Mouse (Mus musculus) hindbrain, embryonic 10.5 days (tissue): Measurements from ENCODE around the gene Gm3269. TPM values are rescaled to one million over a fixed set of nuclear protein-coding genes. Genes with fewer than 3 reads are reported as not detected.
"Not testable (repeated sequence)": the region's sequence is repeated elsewhere in the genome, so short reads cannot be mapped to it uniquely, and the experiment has no call there.

Source experiments
- DNase-seq: peaks from one replicate; pipeline ENCODE4 v3.0.0-alpha.2; 2017; ENCODE audit warnings: low spot score
- H3K27ac ChIP-seq: fragments of 300-500 bp; sonication (generic); 2 replicates; pipeline ENCODE4 v1.5.1; 2016; ENCODE audit warnings: mild to moderate bottlenecking, moderate library complexity
- H3K27me3 ChIP-seq: fragments of 300-500 bp; sonication (generic); 2 replicates; pipeline ENCODE4 v1.6.1; 2016; ENCODE audit warnings: mild to moderate bottlenecking; ENCODE audit not compliant: poor library complexity, insufficient read depth, severe bottlenecking
- H3K36me3 ChIP-seq: fragments of 300-500 bp; sonication (generic); 2 replicates; pipeline ENCODE4 v1.6.1; 2016; ENCODE audit warnings: mild to moderate bottlenecking, moderate library complexity
- H3K4me1 ChIP-seq: fragments of 300-500 bp; sonication (generic); replicated peaks from 2 replicates; pipeline ENCODE4 v1.6.1; 2016; ENCODE audit warnings: mild to moderate bottlenecking
- H3K4me3 ChIP-seq: fragments of 300-500 bp; sonication (generic); 2 replicates; pipeline ENCODE4 v1.5.1; 2016; ENCODE audit warnings: mild to moderate bottlenecking, moderate library complexity
- H3K9me3 ChIP-seq: fragments of 300-500 bp; sonication (generic); 2 replicates; pipeline ENCODE4 v1.6.1; 2016; ENCODE audit warnings: mild to moderate bottlenecking, moderate library complexity
- WGBS: fragments of 180-500 bp; shearing (Covaris S2); methylation state at CpG from one replicate; pipeline ENCODE4 v1.1.7; 2016; 5-methylcytosine and 5-hydroxymethylcytosine counted together
- polyA plus RNA-seq: library from polyadenylated mRNA; unstranded; fragments of >200 nt; fragmentation: Nextera tagmentation; extraction: Ambion mirVana; gene quantifications from 2 replicates; pipeline ENCODE4 v1.2.1, GENCODE M21; 2016

The Gm3269 gene
- not detected in 2 replicates for polyA plus RNA-seq

- WGBS, result 83% methylated on average over 1 of the region's 4 CpGs
- H3K27me3 ChIP-seq, result not testable (repeated sequence)
These were observed at the start of gene Gm3269 for GRCm38 (mm10) chr14:4837806-4838205. Gm3269 (plus strand) TSS chr14:4838106.

GRCm38 (mm10) chr14:4806421-4806820 lies 31.5 kb upstream of the Gm3269 start:
- WGBS, result 80% methylated on average over 6 of the region's 6 CpGs

More at GRCm38 (mm10) chr14:4837806-4838205, at the start of gene Gm3269:
- H3K4me1 ChIP-seq, H3K9me3 ChIP-seq, DNase-seq, H3K36me3 ChIP-seq, H3K27ac ChIP-seq, H3K4me3 ChIP-seq: not testable (repeated sequence)

DNA sequence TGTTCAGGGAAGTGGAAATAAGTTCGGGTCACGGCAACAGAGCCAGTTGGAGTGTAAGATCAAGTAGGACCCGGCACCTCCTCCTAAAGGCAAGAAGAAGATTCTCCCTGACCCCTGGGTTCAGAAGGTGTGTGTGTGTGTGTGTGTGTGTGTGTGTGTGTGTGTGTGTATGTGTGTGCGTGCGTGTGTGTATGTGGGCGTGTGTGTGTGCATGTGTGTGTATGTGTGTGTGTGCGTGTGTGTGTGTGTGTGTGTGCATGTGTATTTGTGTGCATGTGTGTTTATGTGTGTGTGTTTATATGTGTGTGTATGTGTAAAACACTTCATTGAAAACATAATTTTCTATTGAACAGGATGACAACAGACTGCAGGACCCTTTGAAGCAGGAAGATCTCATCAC lies 16.0 kb upstream of the Gm3269 start:
- H3K36me3 ChIP-seq, H3K27me3 ChIP-seq, H3K4me1 ChIP-seq, H3K9me3 ChIP-seq, DNase-seq, H3K4me3 ChIP-seq, H3K27ac ChIP-seq: not testable (repeated sequence)
- WGBS, result 82% methylated on average over 4 of the region's 7 CpGs

More at GRCm38 (mm10) chr14:4806421-4806820, 31.5 kb upstream of the Gm3269 start:
- H3K36me3 ChIP-seq, H3K4me1 ChIP-seq, H3K27me3 ChIP-seq, H3K27ac ChIP-seq, DNase-seq, H3K4me3 ChIP-seq, H3K9me3 ChIP-seq: not testable (repeated sequence)

GRCm38 (mm10) chr14:4855299-4855980 lies 17.5 kb downstream of the Gm3269 start, which contains the start of gene Gm3264:
Gm3264 (plus strand) TSS chr14:4855576.
- H3K4me1 ChIP-seq, H3K27me3 ChIP-seq, H3K36me3 ChIP-seq, H3K9me3 ChIP-seq: not testable (repeated sequence)
- peak within 1 kb of the TSS; percentile 74 for H3K27ac ChIP-seq
- WGBS, result 3% methylated on average over 48 of the region's 59 CpGs
- H3K4me3 ChIP-seq, result peak within 1 kb of the TSS; percentile 53
- peak; percentile 20 for DNase-seq

GRCm38 (mm10) chr14:4892116-4892515 lies 54.2 kb downstream of the Gm3269 start, which contains the start of gene Gm3278:
Gm3278 (plus strand) TSS chr14:4892416.
- DNase-seq, H3K9me3 ChIP-seq, H3K4me1 ChIP-seq, H3K27me3 ChIP-seq, H3K4me3 ChIP-seq, H3K36me3 ChIP-seq, H3K27ac ChIP-seq: not testable (repeated sequence)
- WGBS, result 87% methylated on average over 1 of the region's 3 CpGs

Other genes starting within 250 kb of the Gm3269 start
- not detected in 2 replicates for gene Gm8159, start 205.8 kb upstream of the Gm3269 start, polyA plus RNA-seq
- not detected in 2 replicates for gene Gm3239, start 173.9 kb upstream of the Gm3269 start, polyA plus RNA-seq
- not detected in 2 replicates for gene Gm7876, start 128.9 kb upstream of the Gm3269 start, polyA plus RNA-seq
- gene Gm3252, start 111.3 kb upstream of the Gm3269 start, polyA plus RNA-seq, result 0.13 and 0.40 TPM in 2 replicates
- not detected in 2 replicates for gene Gm9602, start 61.8 kb upstream of the Gm3269 start, polyA plus RNA-seq
- 0.24 and 0.60 TPM in 2 replicates for gene Gm3264, start 17.5 kb downstream of the Gm3269 start, polyA plus RNA-seq
- gene Gm3278, start 54.3 kb downstream of the Gm3269 start, polyA plus RNA-seq, result not detected in 2 replicates
- not detected in 2 replicates for gene Gm8297, start 145.8 kb downstream of the Gm3269 start, polyA plus RNA-seq
- not detected in 2 replicates for gene Gm3298, start 177.8 kb downstream of the Gm3269 start, polyA plus RNA-seq
- gene 4930555G01Rik, start 212.5 kb downstream of the Gm3269 start, polyA plus RNA-seq, result not detected in 2 replicates
- gene Gm8281, start 232.9 kb downstream of the Gm3269 start, polyA plus RNA-seq, result 1.4 and 1.6 TPM in 2 replicates